Mouse (Mus musculus): ENCODE results near the gene Six6. TPM values are rescaled to one million over a fixed set of nuclear protein-coding genes. Genes with fewer than 3 reads are reported as not detected.

Six6 gene
- total RNA-seq (2021) = not detected
- long read RNA-seq, experiment 1 = 0 reads
- long read RNA-seq, experiment 2 = 0 reads

DNA sequence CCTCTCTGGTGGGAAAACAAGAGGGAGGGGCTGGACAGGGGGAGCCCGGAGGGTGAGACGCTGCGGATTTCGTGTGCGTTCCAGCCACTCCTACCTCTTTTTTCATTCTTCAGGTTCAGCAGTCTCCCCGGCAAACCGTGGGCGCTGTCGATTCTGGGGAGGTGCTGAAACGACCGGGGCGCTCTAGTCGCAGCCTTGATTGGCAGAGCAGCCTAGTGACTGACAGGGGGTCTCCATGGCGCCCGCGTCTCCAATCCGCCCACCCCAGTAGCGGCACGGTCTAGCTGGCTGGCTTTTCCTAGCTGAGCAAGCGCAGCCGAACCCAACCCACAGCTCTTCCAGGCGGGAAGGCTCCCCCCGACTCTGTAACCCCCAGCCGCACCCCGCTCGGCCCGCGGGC is at the start of gene Six6:
TSS of gene Six6 (plus strand) at position 277 of the 400 bp plus-strand sequence.
- no peak for DNase-seq (ENCODE audit: low spot score in 2 of 2)

DNA sequence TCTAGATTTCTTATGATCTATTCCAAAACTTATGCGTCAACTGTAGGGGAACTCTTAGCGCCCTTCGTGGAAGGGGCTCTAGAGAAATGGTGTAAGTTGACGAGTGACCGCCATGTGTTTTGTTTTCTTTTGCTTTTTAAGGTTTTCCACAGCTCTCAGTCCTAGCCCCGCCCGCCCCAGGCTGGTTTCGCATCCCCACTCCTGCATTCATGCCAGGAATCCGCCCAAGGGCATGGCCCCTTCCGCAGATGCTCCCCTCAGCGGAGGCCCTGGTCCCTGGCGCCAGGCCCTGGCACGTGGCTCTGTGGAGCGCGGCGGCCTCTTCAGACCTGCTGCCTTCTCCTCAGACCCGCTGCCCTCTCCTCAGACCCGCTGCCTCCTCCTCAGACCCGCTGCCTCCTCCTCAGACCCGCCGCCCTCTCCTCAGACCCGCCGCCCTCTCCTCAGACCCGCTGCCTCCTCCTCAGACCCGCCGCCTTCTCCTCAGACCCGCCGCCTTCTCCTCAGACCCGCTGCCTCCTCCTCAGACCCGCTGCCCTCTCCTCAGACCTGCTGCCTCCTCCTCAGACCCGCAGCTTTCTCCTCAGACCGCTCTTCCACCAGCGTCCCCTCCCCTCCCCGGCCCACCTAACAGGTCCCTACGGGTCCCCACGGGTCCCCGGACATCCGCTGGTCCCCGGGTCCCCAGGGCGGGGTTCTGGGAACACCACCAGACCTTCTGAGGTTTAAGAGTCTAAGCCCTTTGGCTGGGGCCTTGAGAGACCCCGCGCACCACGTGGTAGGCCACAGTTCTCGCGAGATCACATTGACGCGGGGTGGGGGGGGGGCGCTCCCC is 22.3 kb upstream of the Six6 start:
- DNase-seq (ENCODE audit: low spot score in 2 of 2) = no peak

DNA sequence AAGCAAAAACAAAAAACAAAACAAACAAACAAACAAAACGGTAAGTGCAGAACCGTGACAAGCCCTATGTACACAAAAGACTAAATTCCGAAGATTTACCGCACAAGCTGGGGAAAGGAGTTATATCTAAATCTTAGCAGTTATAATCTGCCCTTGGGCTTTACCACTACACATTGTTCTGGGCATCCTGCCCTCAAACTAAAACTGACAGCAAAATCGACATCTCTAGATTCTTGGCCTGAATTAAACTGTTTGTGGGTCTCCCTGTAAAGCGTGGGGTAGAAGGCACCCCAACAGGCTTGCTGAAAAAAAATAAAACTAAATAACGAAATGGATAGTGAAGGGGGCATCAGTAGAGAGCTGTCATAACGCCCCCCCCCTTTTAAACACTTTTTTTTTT is 2.9 kb upstream of the Six6 start:
- DNase-seq (ENCODE audit: low spot score in 2 of 2) = no peak

DNA sequence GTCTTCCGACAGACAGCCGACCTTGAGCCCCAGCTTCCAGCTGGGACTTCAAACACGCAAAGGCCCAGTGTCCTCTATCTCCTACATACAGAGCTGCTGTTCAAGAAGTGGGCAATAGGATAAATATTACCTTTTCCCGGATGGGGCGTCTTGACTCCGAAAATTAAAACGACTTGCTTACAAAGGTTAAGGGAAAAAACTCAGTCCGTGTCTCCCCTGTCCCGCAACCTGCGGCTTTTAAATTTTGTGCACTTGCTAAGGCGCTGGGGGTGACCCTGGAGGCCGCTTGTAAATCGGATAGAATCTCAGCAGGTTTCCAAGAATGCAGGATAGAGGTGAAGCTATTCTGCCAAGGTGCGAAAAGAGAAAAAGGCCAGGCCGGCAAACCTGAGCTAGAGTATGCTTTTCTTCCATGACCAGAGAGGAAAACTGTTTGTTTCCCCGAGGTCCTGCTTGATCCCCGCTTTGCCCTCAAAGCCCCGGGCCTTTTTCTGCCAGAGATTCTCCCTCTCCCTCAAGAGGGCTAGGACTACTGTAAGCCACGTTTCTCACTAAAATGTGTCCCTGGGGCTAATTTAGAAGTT is 2.1 kb upstream of the Six6 start:
- DNase-seq (ENCODE audit: low spot score in 2 of 2) = no peak

DNA sequence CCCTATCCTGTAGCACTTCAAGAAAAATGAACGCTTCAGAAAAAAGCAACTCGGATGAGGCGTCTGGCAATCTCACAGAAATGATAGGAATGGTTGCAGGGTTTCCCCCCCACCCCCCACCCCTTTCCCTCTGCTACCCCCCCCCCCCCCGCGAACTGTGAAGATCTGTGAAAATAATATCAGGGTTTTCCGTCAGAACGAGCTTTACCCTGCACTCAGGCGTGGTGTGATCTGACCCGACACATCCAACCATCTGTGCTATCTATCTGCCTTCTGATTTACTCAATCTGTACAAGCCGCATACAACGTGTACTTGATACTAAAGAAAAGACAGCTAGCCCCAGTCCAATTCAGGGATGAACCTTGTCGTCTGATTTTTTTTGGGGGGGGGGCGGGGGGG is 1.5 kb upstream of the Six6 start:
- no peak for DNase-seq (ENCODE audit: low spot score in 2 of 2)

- no peak for DNase-seq (ENCODE audit: low spot score in 2 of 2)
These were observed 847 bp upstream of the Six6 start for GRCm38 (mm10) chr12:72938600-72939490.

DNA sequence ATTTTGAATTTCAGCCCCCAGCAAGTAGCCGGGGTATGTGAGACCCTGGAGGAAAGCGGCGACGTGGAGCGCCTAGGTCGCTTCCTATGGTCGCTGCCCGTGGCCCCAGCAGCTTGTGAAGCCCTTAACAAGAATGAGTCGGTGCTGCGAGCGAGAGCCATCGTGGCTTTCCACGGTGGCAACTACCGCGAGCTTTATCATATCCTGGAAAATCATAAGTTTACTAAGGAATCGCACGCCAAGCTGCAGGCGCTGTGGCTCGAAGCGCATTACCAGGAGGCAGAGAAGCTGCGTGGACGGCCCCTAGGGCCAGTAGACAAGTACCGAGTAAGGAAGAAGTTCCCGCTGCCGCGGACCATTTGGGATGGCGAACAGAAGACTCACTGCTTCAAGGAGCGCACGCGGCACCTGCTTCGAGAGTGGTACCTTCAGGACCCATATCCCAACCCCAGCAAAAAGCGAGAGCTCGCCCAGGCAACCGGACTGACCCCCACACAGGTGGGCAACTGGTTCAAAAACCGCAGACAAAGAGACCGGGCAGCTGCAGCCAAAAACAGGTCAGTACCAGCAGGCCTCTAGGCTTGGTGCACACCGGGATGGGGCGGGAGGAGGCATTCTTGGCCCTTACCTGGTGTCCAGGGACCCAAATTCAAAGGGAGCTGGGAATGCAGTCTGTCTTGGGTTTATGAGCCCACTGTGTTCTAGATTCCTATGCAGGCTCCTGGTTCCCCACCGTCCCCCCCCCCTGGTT is 554 bp downstream of the Six6 start, which contains the start of gene 4930447C04Rik:
TSS of gene 4930447C04Rik (minus strand) at position 704 of the 751 bp plus-strand sequence.
- no peak for DNase-seq (ENCODE audit: low spot score in 2 of 2)

DNA sequence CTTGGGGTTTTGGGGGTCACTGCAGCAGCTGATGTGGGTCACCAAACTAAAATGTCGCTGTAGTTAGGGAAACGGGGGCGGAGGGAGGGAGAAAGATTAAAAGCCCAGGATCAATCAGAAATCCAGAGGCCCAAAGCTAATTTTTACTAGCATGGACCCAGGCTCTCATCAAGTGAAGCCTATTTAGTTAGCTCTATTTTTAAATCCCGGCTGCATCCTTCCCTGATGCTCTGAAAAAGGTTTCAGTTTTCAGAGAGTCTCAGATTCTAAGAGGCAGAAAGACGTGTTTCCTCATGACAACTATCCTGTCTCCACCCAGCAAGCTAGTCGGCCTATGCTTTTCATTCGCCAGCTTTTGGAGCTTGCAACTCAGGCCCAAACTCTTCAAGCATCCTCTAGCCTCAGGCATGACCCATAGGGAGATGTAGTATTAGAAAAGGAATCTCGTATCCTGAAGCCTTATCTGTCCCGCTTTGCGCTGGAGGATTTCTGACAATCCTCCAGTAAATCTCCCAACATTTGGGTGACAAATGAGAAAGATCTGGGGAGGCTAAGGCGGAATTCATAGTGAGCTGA is 1.2 kb downstream of the Six6 start:
- no peak for DNase-seq (ENCODE audit: low spot score in 2 of 2)

GRCm38 (mm10) chr12:72941398-72942051 is 1.8 kb downstream of the Six6 start:
- DNase-seq (ENCODE audit: low spot score in 2 of 2) = no peak

DNA sequence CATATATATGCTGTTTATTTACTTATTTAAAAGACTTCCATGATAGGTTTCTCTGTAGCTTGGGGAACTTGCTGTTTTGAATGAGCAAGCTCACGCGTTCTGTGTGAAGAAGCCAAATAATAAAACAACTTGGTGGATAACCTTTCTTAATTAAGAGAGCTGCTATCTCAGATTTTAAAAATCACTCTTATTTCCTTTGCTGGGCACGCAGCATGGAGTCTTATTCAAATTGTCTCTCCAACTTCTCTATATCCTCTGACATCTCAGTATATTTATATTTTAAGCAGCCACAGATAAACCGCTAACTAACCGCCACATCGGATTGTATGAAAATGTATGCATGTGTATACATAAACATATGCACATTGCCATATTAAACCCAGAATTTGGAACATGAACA is 2.5 kb downstream of the Six6 start:
- DNase-seq (ENCODE audit: low spot score in 2 of 2) = no peak

DNA sequence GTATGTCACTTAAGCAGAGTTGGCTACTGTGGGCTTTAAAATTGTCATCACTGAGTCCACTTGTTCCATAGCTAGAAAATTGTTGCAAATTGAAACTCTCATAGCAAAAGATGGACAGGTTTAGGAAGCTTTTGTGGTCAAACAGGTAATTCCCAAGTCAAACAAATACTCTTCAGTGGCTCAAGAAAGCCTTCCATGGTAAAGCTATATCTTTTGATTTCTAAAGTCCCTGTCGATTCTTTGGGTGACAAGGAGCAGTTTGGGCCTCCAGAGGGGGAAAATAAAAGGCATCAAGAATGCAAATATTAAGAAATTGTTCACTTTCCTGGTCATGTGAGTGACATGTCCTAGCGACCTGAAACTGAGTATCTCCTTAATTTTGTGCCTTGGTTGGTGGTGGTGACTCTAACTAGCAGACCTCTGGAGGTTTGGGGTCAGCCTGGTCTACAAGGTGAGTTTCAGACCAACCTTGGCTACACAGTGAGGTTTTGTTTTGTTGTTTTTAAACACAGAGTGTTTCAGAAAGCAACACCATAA is 4.0 kb downstream of the Six6 start:
- DNase-seq (ENCODE audit: low spot score in 2 of 2) = no peak

DNA sequence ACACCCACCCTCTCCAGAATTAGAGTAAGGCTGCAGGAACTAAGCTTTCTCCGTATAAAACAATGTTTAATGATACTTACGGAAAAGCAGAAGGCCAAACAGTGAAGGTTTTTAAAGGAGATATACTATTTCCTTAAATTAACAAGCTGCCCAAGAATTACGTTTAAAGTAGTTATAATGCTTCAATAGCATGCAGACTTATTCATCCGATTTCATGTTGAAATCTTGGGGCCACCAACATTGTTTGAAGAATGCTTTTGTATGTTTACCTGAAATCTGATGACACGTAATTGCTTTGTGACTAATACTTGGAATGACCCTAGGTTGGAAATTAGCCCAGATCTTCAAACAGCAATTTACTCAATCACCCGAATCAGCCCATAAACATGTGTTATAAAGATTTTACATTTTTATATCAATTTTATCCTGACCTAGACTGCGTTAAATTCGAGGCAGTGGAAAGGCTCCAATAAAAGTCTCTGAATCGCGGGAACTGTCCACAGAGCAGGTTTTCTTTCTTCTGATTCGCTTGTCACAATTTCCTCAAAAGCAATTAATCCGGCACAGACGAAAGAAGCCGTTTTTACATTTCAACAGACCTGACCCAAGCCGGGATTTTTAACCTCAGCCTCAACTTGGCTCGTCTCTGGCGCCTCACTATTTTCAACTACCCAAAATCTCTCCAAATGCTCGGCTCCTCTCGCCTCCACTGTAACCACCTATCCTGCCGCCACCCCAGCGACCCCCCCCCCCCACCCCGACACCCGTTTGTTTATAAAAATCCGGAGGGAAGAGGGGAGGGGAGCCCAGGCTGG is 4.9 kb downstream of the Six6 start:
- no peak for DNase-seq (ENCODE audit: low spot score in 2 of 2)

- DNase-seq (ENCODE audit: low spot score in 2 of 2) = no peak
These were observed 5.8 kb downstream of the Six6 start for GRCm38 (mm10) chr12:72945301-72946063.

- DNase-seq (ENCODE audit: low spot score in 2 of 2) = no peak
These were observed 6.3 kb downstream of the Six6 start for GRCm38 (mm10) chr12:72946064-72946395.

DNA sequence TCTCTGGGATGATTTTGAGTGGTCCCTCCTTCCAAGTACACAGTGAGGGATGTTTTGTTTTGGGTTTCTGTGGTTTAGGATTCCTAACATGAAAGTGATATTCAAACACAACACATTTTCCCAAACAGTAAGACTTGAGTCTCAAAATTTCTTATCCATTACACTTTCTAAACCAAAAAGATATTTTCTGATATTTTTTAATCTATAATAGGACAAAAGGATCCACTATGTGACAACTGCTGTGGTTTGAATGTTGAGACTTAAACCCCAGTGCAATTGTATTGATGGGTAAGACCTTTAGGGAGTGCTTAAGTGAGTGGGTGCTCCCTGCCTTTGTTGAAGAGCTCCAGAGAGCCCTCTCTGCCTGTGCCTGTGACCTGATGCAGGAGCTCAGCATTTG is 7.1 kb downstream of the Six6 start:
- no peak for DNase-seq (ENCODE audit: low spot score in 2 of 2)

- DNase-seq (ENCODE audit: low spot score in 2 of 2) = no peak
These were observed 7.6 kb downstream of the Six6 start for GRCm38 (mm10) chr12:72947335-72947734.

GRCm38 (mm10) chr12:72953089-72953488 is 13.4 kb downstream of the Six6 start:
- DNase-seq (ENCODE audit: low spot score in 2 of 2) = no peak

DNA sequence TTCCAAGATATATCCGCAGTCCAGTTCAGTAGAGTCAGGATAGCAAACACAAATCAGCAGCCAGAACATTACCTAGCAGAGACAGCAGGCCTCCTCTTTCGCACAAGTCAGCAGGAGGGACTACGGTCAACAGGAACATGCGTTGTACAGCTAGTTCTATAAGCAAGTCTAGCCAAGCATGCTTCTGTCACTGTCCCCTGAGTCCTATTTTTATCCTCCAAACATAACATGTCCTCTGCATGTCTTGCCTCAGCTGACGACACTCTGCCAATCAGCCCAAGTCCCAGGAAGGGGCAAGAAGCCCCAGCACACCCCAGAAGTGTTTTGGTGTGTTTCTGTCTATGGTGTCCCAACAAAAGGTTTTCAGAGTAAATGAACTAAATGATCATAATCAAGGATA is 14.2 kb downstream of the Six6 start:
- DNase-seq (ENCODE audit: low spot score in 2 of 2) = no peak
